Mouse (Mus musculus) thymus, postnatal 14 days (tissue): ENCODE data around the gene Gm48552.

ENCODE experiments used
- DNase-seq: peaks from one replicate; pipeline ENCODE4 v3.0.0; 2021

The Gm48552 gene

GRCm38 (mm10) chr10:81388505-81389055, at the start of gene Gm48552:
TSS of gene Gm48552 (plus strand) at chr10:81389005.
- no peak for DNase-seq

GRCm38 (mm10) chr10:81340551-81341332, 48.1 kb upstream of the Gm48552 start:
- no peak for DNase-seq

- DNase-seq = peak; percentile 87
These were observed 47.4 kb upstream of the Gm48552 start for GRCm38 (mm10) chr10:81341333-81341949.

GRCm38 (mm10) chr10:81342686-81343505, 45.9 kb upstream of the Gm48552 start, which contains the start of gene Gipc3:
TSS of gene Gipc3 (minus strand) at chr10:81343266.
- DNase-seq = peak; percentile 32

GRCm38 (mm10) chr10:81344421-81345161, 44.2 kb upstream of the Gm48552 start:
- no peak for DNase-seq

DNA sequence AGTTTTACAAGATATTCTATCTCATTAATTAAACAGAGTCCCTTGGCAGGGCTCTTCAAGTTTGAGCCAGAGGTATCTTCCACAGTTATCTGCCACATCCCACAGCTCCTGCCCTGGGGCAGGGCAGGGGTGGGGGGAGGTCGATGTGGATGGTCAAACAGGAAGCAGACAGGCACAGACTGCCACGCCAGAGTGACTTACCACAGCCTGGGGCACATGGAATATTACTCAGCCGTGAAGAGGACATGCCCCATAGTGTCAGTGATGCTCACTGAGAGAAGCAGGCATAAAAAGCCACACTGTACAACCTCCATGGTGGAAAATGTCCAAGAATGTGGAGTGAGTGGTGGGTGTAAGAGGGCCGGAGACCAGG, 43.7 kb upstream of the Gm48552 start:
- DNase-seq = no peak

GRCm38 (mm10) chr10:81346453-81347067, 42.2 kb upstream of the Gm48552 start:
- peak; percentile 49 for DNase-seq

GRCm38 (mm10) chr10:81349146-81349545, 39.7 kb upstream of the Gm48552 start:
- DNase-seq = peak; percentile 44

DNA sequence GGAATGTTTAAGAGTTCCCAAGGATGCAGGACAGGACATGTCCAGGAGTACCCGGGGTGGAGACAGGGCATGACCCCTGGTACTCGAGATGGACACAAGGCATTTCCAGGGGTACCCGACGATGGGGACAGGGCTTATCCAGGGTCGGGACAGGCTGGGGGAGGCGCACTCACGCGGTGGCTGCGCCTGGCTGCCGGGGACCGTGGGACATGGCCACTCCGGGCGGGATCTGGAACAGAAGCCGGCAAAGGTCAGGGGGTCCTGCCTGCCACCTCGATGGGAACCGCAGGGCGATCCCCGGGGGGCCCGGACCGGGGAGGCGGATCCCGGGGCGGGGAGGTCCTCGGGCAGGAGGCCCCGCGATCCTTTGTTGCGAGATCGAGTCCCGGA, 38.8 kb upstream of the Gm48552 start:
- DNase-seq = no peak

GRCm38 (mm10) chr10:81350351-81351063, 38.3 kb upstream of the Gm48552 start, which contains the start of gene Hmg20b:
TSS of gene Hmg20b (minus strand) at chr10:81350480.
- peak; percentile 99 for DNase-seq

DNA sequence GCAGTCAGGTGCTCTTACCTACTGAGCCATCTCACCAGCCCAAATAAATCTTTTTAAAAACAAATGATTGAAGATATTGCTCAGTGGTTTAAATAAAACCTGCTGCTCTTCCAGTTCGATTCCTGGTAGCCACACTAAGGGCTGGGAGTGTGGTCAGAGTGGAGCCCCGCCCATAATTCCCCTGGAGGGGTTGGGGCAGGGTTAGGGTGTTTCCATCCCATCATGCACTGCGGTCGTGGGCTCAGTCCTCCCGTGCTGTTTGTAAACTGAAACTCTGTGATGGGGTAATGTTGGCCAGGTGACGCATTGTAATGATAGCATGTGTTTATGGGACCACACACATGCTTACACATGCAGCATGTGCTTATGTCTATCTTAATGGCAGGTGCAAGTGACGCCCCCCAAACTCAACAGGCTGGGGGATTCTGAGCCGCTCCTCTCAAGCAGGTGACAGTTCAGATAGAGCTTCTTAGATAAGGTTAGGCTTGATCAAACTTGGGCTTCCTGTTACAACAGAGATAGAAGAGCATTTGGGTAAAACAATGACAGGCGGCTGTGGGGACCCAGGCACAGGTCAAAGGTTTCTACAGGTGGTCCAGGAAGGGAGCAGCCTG, 37.0 kb upstream of the Gm48552 start:
- peak; percentile 81 for DNase-seq

- no peak for DNase-seq
These were observed 33.9 kb upstream of the Gm48552 start for GRCm38 (mm10) chr10:81354738-81355477.

GRCm38 (mm10) chr10:81355533-81355932, 33.3 kb upstream of the Gm48552 start:
- no peak for DNase-seq

GRCm38 (mm10) chr10:81356352-81356990, 32.3 kb upstream of the Gm48552 start:
- DNase-seq = no peak

DNA sequence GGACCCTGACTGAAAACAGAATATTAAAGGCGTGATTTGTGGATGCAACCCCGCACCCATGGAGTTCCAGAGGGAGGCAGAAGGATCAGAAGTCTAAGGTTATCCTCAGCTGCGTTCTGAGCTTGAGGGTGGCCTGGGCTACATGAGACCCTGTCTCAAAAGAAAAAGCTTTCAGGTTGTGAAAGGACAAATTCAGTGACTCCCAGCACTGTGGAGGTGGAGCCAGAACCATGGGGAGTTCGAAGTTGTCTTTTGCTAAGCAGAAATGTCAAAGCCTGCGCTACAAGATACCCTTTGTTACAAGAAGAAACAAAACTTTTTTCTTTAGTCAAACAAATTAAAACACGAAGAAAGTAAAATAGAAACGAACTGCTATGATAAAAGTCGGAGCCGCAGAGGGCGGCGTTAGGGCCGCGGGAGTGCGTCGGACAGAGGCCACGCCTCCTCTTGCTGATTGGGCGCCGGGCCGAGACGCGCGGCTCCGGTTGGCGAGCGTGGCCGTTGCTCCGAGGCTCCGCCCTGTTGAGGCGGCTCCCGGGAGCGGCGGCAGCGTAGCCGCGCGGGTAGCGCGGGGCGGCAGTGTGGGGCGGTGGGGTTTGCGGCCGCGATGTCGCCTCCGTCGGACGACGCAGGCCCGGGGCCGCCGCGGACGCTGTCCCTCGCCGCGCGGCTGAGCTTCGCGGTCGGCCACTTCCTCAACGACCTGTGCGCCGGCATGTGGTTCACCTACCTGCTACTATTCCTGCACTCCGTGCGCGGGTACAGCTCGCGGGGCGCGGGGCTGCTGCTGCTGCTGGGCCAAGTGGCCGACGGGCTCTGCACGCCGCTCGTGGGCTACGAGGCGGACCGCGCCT, 31.6 kb upstream of the Gm48552 start, which contains the start of gene Mfsd12:
Gene Mfsd12 (plus strand): TSS at position 501 of the 854 bp plus-strand sequence.
- DNase-seq = peak; percentile 93

DNA sequence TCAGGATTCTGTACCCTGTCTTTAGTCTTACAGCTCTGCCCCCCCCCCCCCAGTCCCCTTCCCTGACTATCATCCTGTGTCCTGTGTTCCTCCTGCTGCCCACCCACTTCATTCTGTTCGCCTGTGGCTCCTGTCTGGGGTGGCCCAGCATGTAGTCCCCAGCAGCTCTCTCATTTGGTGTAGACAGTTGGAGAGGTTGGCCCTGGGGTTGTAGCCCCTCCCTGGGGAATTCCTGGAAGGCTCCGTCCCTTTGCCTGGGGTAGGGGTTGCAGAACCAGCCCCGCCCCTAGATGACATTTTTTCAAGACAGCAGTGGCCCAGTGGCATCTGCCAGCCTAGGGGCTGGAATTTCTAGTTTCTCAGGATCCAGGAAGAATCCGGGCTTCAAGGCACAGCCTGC, 30.6 kb upstream of the Gm48552 start:
- no peak for DNase-seq

GRCm38 (mm10) chr10:81358841-81359240, 30.0 kb upstream of the Gm48552 start:
- DNase-seq = no peak

- DNase-seq = no peak
These were observed 28.1 kb upstream of the Gm48552 start for GRCm38 (mm10) chr10:81360721-81361120.
